Mouse (Mus musculus) E14TG2a.4 (cell line): ENCODE measurements around the gene Adad2.

Experiments
- CTCF ChIP-seq: conservative IDR thresholded peaks from 2 replicates; pipeline ENCODE4 v1.5.1; 2014; ENCODE audit warnings: low read length
- POU5F1 ChIP-seq: IDR thresholded peaks from 2 replicates; pipeline ENCODE4 v1.6.1; 2014; ENCODE audit warnings: low read length, borderline replicate concordance

DNA sequence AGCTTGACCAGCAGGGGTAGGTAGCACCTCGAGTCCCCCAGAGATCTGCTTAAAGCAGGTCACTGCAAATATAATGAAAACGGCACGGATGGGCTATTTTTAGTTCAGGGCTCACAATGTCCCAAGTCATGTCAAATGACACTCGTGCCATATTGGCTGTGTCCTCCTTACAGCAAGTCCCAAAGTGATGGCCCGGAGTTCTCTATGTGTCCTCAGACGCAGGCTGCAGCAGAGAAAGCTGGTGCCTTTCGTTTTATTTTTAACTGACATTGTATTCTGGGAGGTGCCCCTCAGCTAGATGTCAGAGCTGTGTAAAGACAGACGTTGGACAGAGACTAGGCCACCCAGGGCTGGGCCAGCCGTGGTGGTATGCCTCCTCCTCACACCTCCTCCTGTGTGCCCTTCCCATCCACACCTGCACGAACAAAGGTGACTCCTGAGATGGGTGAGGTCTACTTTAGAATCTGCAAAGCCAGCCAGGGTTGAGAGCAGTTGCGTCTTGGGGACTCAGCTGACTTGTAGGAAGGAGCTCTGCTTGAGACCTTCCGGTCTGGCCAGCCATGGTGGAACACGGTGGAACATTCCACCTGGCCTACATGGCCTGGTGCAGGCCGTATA is 8.4 kb downstream of the Adad2 start:
- TF ChIP-seq CTCF (no peak), POU5F1 (no peak)
